Mouse (Mus musculus) T-helper 17 cell (primary cell): ENCODE measurements at regions not wholly inside any gene's neighbourhood (a gene's known extent, or its start where the extent isn't known, plus 50 kb on each side); places are given as distances from the start of the nearest gene placed in this dataset.

Source experiments
- in situ Hi-C, 2 experiments: fragments of 300-600 bp; cut with MboI, MseI; formaldehyde crosslinking; loops; 1 replicate in 1 of 2; 2 replicates in 1 of 2; pipeline ENCODE4 v1.15.1; 2025; ENCODE audit warnings: high pct_unique_total_duplicates in 2 of 2

DNA sequence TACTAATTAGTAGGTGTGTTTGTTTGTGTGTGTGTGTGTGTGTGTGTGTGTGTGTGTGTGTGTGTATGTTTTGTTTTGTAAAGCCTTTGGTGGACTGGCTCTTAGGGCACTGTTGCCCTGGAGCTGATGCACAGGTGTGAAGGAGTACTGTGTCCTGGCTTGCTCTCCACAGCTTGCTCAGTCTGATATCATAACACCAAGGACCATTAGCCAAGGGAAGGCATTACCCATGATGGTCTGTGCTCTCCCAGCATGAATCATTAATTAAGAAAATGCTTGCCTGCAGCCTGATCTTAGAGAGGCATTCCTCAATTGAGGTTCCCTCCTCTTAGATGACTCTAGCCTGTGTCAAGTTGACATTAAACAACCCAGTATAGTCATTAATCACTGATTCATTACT is 54.7 kb downstream of the Spry2 start:
- in situ Hi-C loops: no loop called here

DNA sequence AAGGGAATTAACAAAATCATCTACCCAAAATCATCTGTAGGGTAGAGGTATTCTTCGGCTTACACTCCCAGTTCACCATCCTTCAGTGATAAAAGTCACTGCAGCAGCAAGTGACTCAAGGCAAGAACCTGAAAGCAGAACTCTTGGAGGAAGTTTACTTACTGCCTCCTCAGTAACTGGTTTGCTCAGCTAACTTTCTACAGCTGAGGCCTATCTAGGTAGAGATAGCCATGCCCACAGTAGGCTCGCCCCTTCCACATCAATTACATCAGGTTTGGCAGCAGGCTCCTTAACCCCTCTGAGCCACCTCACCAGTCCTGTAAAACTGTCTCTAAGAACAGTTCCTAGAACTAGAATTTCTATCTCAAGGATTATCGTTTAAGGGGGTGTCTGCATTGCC is 59.1 kb downstream of the Spry2 start:
- in situ Hi-C loops: no loop called here

DNA sequence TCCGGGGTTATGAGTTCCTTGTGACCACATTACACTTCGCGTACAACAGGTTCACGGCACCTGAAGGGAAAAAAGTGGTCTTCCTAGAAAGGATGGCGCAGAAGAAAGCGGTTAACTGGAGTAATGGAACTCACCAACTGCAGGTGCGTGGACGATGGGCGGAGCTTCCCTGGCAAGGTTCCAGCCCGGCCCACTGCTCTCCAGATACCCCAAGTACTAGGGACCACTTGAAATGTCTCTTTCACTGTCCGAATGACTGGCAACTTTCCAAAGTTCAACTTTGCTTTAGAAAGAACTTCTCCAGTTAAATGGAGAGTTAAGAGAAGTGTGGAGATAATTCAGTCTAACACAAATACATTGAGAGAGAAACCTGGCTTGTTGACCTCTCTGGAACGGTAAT is 65.9 kb downstream of the Spry2 start:
- in situ Hi-C loops: no loop called here

DNA sequence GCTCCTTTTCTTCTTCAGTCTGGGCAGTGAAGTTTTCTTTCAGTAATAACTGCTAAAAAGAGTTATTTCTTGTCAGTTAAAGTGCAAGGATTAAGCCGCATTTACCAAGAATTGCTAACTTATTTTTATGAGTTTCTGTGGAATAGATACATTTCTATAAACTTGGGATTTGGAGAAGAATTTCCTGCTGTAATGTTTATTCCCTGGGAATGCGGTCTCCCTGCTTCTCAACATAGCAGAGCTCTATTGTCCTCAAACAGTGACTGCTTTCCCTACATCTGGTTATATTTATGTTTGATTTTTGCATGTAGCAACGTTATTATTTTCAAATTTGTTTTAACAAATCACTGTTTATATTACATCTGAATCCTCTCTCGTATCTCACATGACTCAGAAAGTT is 66.3 kb downstream of the Spry2 start:
- in situ Hi-C loops: no loop called here

DNA sequence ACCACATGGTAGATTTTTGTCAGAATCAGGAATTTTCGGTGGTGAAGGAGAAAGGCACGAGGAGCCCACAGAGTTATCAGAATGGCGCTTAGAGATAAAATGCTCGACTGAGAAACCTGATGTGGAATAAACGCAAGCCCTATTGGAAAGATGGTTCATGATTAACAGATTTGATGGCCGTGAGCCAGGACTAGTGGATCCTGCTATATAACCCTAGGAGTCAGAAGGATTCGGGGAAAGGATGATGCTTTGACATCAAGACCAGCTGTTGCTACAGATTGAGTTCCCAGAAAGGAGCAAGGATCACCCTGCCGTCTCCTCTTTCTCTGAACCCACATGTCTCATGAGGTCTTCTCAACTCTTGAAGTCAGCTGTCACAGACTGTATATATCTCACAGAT is 73.5 kb downstream of the Spry2 start:
- in situ Hi-C loops: no loop called here

DNA sequence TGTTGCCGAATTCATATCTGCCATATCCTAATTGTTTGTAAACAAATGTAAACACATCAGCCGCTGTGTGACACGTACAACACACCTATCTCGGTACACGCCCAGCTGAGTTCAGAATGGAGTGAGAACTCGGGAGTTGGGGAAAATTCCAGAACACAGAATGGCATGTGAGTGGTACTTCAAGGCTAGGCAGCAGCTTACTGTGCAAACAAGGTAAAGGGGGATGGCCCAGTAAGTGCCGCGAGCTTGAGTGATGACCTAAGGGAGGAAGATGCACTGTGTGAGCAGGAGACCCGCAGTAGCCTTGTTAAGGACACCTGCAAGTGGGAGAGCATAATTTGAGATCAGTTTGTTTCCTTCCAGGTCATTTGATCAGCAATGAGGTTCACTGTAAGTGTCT is 74.0 kb downstream of the Spry2 start:
- in situ Hi-C loops: no loop called here

DNA sequence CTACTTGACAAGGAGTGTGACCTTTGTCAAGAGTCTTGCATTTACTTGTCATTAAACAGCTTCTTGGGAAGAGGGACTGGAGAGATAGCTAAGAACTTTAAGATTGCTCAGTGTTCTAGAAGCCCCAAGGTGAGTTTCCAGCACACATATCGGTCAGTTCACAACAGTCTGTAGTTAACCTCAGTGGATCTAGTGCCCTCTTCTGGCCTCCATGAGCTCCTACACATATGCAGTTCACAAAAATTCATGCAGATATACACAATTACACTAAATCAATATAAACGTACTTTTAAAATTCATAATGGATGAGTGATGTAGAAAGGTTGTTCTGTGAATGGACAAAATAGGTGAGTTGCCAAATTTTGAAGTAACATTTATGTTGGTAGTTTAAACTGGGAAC is 77.1 kb downstream of the Spry2 start:
- in situ Hi-C loops: loop anchor here in 1 of 2 experiments (10.0 kb wide), 1 partner anchor 265 kb away; no protein-coding TSS in a partner anchor

DNA sequence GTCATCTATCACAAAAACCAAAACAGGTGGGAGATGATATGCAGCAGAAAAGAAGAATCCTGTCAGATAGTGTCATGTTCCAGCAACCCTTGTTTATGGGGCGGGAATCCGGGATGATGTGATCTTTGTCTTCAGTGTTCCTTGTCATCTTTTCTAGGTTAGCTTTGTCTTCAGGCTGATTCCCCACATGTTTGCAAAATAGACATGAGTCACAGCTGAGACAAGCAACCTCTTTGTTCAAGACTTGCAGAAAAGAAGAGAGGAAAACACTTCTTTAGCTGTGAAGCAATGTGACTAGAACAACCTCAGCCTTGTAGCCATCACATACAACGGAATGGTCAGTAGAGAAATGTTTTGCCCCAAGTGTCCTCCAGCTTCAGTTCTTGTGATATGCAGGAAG is 77.8 kb downstream of the Spry2 start:
- in situ Hi-C loops: loop anchor here in 1 of 2 experiments (10.0 kb wide), 1 partner anchor 264 kb away; no protein-coding TSS in a partner anchor

DNA sequence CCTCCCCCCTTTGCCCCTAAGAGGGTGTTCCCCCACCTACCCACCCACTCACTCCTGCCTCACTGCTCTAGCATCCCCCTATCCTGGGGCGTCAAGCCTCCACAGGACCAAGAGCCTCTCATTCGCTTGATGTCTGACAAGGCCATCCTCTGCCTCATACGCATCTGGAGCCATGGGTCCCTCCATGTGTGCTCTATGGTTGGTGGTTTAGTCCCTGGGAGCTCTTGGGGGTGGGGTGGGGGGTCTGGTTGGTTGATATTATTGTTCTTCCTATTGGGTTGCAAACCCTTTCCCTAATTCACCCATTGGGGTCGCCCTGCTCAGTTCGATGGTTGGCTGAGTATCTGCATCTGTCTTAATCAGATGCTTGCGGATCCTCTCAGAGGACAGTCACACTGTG is 79.1 kb downstream of the Spry2 start:
- in situ Hi-C loops: loop anchor here in 1 of 2 experiments (10.0 kb wide), 1 partner anchor 263 kb away; no protein-coding TSS in a partner anchor

DNA sequence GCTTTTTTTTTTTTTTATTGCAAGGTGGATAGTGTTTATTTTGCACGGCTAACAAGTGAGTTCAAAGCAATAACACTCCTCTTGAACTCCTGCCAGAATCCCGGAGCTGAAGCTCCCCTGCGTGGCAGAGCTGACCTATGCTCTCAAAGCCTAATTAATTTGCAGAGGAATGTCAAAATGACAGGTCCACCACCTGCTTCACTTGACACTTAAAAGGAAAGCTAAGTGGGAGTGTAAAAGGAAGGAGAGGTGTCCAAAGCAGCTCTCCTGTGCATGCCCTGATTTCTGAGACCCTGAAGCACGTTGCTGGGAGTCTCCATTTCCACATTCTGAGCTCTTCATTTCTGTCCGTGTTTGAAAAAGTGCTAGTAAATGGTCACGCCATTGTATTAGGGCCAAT is 80.8 kb downstream of the Spry2 start:
- in situ Hi-C loops: loop anchor here in 1 of 2 experiments (10.0 kb wide), 1 partner anchor 261 kb away; no protein-coding TSS in a partner anchor

DNA sequence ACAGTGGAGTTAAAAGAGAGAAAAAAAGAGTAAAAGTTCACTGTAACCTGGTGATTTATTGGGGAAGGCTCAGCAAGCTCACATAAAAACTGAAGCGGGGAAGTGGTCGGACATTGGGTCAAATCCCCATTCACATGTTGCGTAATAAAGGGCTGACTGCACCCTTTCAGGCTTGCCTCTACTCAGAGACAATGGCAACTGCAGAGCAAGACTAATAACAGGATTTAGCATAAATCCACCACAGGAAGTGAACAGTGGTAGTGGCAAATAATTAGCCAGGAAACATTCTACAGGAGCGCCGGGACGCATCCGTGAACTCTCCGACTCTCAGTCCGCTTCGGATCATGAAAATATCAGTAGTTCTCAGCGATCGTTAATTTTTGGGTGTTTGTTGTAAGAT is 81.3 kb downstream of the Spry2 start:
- in situ Hi-C loops: loop anchor here in 1 of 2 experiments (10.0 kb wide), 1 partner anchor 260 kb away; no protein-coding TSS in a partner anchor

DNA sequence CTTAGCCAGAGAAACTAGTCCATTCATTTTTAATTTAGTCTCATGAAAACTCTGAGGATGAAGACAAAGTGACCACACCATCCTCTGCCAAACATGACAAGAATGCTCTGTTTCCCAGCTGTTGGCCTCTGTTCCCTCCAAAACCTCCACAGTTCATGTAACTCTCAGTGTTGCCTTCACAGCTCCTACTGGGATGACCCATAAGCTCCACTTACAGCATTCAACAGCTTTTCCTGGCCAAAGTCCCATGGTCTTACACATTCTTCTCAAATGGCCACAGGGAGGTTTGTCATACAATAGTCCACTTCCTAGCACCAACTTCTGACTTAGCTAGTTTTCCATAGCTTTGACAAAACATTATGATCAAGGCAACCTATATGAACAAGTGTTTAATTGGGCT is 83.0 kb downstream of the Spry2 start:
- in situ Hi-C loops: loop anchor here in 1 of 2 experiments (10.0 kb wide), 1 partner anchor 259 kb away; no protein-coding TSS in a partner anchor

DNA sequence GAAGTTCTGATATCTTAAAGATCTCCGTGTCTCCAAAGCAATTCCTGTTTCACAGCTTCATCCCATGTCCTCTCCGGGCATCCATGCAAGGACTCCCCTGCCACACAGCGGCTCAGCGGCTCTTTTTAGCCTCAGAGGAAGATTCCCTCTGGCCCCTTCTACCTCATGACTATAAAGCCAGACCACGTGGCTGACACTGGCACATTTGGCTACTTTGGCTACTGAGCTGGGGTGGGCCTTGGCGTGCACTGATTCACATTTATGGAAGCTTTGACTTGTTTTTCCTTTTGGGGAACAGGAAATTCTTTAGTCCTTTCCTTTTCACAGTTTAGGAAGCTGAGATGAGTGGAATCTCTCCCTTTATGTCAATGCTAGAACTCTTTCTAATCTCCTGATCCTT is 83.5 kb downstream of the Spry2 start:
- in situ Hi-C loops: loop anchor here in 1 of 2 experiments (10.0 kb wide), 1 partner anchor 258 kb away; no protein-coding TSS in a partner anchor

DNA sequence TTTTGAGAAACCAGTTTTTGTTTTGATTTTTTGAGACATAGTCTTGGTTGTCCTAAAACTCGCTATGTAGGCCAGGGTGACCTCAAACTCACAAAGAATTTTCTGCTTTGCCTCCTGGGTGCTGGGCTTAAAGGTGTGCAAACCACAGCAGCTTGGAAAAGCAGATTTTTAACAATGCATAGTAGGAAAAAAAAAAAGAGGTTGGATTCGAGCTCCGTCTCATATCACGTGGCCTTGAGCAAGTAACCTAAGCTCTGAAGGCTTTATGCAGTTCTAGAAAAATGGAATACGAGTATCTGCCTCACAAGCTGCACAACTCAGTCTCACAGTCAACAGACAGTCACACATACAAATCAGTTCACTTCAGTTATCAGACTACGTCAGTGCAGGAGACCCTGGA is 90.9 kb downstream of the Spry2 start:
- in situ Hi-C loops: no loop called here

DNA sequence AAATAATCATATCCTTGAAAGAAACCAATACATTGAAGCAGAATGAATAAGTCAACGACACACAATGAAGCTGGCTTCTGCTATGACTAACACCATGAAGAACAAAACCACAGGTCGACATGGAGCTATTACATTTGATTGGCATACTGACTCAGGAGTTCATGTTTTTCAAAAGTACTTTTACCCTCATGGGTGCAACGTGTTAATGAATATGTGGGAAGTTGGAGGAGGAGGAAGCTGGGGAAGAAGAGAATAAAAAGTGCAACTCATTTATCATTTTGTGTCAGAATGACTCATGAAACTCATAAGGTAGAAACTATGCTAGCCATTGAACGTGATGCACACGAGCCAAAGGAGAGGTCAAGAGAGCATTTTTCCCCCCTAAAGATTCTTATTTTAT is 91.3 kb downstream of the Spry2 start:
- in situ Hi-C loops: no loop called here

DNA sequence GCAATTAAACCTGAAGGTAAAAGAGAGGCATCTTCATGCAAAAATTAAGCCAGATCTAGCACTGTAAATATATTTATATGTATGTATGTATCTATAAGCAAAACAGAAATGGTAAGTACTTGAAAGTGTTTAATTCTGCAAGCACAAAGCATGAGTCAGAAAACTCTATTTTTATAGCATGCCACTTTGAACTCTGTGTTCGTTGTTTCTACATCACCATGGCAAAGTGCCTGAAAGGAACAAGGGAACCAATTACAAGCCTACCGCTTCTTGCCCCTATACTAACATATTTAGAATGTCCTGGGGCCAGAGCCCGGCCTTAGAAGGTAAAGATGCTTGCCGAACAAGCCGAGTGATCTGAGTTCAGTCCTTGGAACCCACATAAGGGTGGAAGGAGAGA is 91.9 kb downstream of the Spry2 start:
- in situ Hi-C loops: no loop called here

DNA sequence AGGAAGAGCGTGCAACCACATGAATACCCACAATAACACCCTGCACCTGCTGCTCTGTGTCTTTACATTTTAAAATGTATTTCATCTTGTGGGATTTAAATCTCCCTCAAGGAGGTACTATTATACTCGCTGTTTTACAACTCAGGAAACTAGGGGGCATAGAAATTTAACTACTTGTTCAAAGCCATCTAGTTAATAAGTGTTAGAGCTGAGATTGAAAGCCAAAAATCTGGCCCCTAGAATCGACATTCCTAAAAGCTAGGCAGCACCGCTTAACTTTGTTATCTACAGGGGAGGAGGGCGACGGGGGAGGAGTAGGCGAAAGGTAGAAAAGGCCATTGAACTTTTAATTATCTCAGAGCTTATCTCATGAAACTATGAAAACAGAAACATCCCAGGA is 93.3 kb downstream of the Spry2 start:
- in situ Hi-C loops: no loop called here

DNA sequence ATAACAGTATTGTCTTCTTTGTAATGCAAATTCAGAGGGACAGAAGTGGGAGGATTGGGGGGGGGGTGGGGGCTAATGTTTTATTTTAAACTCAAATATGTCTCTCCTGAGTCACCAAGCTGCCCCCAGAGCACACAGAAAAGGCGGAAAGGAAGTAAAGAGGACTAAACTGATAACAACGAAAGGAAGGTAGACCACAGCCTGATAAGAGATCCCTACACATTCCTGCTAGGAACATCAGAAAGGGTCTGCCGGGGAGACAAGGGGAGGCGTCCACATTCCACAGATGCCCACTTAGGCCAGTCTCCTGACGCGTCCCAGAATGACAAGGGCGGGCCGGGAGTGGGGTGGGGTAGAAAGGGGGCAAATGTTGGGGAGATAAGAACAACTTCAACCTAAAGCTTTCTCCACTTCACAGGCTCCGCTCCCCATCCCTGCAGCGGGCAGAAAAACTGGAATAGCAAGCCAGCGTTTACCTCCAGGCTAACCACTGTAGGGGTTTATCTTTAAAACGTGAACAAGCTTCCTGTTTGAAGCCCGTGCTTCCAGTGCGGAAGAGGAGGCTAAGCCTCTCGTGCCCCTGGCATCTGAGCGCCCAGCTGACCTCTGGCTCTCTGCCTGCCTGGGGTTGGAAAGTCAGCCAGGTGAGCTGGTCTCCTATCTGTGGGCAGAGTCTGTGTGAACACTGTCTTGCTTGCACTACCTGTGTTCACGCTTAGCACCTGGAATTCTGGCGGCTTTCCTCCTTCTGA is 93.9 kb downstream of the Spry2 start:
- in situ Hi-C loops: no loop called here

DNA sequence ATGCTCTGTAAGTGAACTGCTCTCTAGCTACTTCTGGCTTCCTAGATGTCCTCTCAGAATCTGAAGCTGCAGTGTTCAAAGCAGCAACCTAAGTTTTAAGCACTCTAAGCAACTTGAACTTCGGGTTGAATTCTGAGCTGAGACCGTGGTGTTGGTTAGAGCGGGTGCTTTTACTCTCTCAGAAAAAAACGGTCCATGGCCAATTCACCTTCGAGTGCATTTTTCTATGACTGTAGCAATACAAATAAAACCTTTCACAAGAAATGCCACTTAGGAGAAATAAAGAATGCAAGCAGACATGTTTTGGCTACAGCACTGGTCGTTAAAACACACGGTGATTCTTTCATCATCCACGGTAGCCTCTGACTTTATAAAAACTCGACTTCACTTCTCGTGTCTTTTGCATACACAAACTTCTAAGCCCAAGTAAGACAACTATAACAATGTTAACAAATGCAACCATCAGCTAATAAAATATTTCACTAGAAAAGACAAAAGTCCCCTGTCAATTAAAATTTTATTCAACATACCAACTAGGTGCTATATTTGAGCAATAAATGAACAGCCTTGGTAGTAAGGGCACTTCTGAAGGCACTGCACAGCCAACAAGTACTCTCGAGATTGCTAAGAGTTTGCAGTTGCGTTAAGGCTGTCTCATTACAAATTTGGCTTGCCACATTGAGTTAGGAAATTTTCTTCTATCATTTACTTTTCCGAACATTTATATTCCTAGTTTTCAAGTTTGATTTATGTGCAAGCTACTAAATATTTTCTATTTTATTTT is 96.3 kb downstream of the Spry2 start:
- in situ Hi-C loops: no loop called here

DNA sequence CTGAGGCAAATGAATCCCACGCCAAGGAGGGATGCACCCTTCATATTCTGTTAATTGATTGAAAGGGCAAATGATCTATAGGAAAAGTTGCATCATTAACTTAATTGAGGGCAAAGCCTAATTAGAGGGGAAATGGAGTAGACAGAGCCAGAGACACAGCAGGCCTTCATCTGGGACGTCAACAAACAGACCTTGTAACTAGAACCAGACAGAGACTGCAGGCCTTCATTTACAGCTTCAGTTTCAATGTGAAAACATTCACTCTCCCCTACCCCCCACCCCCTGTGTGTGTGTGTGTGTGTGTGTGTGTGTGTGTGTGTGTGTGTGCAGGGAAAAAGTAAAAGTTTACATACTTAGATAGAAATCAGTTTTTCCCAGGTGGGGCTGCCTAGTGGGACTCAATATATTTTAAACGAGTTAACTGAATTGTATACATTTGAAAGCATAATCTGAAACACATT is 97.2 kb downstream of the Spry2 start:
- in situ Hi-C loops: no loop called here

DNA sequence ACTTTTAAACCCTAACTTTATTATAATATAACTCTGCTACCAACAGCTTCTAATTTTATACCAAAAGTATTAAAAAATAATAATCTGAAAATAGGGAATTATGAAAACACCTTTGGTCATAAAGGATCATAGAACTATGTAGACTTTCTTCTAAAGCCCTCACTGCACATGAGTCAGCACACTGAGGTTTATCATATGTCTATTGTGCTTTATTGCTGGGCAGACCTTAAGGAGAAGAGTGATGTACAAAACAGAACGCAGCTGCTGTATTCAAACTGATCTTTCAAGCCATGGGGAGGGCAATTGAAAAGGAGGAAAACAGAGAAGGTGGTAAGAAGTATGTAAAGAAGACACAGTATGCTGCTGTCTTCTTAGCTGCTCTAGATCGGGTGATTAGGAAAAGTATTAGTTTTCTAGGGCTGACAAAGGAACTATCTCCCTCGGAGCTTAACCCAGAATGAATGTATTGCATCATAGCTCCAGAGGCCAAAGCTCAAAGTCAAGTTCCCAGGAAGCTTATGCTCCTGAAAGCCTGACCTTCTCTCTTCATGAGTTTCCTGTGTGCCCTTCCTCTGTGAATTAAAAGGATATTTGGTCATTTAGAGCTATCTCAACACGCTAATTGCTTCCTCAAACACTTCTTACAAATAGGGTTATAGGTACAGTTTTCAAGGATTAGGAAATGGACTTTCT is 103.5 kb downstream of the Spry2 start:
- in situ Hi-C loops: no loop called here

DNA sequence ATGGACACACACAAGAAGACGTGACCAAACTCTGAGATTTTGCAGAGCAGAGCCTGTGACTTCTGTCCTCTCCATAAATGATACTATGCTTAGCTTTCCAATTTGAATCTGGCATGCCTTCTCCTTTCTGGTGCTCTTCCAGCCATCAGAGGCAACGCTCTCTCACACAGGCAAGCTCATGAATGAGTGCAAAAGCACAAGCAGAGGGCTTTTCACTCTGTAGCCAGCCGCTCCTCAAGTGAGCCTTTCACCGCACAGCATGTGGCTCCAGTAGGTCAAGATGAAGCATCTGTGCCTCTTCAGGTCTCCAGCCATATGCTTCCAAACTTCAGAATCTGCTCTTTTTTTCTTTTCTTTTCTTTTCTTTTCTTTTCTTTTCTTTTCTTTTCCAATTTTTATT is 106.2 kb downstream of the Spry2 start:
- in situ Hi-C loops: no loop called here
